Mouse (Mus musculus) ES-CJ7 (cell line): ENCODE data around the gene AU022751.
"Not testable (repeated sequence)": the region's sequence is repeated elsewhere in the genome, so short reads cannot be mapped to it uniquely, and the experiment has no call there.

Source experiments
- DNase-seq: peaks from one replicate; pipeline ENCODE4 v3.0.0; 2011; ENCODE audit warnings: low read depth, low spot score

AU022751 gene

DNA sequence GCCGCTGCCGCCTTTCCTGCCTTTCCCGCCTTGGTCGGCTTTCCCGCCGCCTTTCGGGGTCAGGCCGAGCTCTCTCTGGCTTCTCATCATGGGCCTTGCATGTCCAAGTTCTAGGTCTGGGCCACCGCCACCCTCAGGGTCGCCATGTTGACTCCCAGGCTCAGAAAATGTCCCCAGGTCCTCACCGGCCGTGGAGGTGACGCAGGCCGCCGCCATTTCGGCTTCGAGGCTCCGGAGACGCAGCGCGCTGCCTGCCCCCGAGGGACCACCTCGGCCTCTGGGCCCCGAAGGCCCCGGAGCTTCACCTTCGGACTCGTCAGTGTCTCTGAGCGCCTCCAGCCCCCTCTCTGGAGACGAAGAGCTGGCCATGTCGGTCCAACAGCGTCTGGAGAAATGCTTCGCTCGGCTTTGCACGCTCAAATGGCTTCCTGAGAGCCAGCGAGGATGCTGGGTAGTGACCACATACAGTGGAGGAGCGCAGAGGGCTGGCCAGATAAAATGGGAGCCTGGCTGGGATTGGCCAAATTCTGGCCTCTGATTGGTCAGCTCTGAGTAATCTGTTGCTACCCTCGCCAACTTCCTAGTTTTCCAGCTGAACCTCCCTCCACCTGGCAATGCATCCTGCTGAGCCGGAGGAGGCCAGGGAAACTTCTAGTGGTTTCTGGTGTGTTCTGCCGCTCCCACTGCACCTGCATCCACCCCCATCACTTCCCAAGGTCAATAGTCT, at the start of gene AU022751:
Gene AU022751 (minus strand): TSS at position 466 of the 727 bp plus-strand sequence.
- peak; percentile 17 for DNase-seq

DNA sequence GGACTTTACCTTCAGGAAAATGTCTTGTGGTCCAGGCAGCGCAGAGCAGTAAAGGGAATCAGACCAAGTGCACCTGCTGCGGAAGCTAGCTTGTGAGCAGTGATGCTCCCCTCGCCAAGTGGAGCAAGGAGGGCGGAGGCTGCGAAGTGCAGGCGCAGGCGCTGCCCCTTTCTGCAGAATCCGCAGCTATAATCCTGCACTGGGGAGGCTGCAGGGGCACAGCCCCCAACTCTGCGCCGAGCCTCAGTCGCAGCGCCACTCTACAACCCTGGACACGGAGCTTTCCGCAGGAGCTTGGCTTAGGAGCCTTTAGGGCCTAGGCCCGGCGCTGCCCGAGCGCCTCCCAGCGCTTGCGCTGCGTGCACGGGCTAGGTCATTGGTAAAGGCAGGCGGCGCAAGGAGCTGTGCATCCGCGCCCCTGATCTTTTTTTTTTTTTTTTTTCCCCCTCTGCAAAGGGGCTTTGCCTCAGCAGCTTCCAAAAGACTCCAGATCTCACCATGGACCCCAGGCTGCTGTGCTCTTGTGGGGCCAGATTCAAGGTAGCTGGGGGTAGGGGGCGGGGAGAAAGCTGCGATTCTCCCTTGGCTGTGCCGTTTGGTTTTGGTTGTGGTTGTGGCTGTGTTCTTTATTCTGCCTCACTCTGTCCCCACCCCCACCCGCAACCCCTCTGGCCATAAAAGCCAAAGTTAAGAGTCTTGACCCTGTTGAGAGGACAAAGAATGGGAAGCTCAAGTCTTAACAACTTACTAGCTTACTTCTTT, 9.0 kb upstream of the AU022751 start:
- peak; percentile 56 for DNase-seq

- DNase-seq, result no peak
Observed at GRCm38 (mm10) chrX:6091547-6091946, 8.3 kb upstream of the AU022751 start.

GRCm38 (mm10) chrX:6061563-6061962, 21.7 kb downstream of the AU022751 start:
- no peak for DNase-seq

GRCm38 (mm10) chrX:6047936-6048614, 35.1 kb downstream of the AU022751 start:
- DNase-seq, result not testable (repeated sequence)

DNA sequence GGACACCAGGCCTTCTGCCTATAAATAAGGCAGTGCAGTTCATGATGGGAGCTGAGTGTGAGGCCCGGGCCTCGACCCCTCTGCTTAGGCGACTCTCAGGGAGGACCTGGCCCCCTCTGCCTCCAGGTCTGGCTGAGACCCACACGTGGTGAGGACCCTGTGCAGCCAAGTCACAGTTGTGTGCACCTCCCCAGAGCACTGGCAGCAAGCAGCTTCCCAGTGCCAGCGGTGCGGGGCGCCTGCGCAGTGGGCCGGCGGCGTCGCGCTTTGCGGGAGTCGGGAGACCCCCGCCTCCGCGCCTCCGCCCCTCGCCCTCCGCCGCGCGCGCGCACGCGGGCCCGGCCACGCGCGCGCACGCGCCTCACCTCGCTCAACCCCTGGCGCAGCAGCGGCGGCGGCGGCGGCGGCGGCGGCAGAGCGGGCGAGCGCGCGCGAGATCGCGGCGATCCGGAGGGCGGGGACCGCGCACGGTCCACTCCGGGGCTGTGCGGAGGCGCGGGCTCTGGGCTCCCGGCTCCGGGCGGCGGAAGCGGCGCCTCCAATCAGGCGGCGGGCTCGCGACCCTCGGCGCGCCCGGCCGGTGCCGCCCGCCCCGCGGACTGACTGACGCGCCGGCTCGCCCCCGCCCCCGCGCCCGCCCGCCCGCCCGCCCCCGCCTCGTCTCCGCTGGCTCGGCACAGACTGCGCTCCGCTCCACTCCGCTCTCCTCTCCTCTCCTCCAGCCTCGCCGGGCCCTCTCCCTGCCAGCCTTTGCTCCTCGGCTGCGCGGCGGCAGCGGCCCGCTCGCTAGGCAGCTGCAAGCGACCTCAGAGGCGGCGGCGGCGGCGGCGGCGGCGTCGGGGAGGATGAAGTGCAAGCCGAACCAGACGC, 35.9 kb downstream of the AU022751 start, which contains the start of gene Nudt11:
Gene Nudt11 (plus strand): TSS at position 388 of the 870 bp plus-strand sequence.
- DNase-seq, result not testable (repeated sequence)
